Mouse (Mus musculus): ENCODE data around the gene Cd36. TPM values are rescaled to one million over a fixed set of nuclear protein-coding genes. Genes with fewer than 3 reads are reported as not detected.

Cd36 gene
- 0.22 TPM for polyA plus RNA-seq (2017; shearing (Covaris generic))

GRCm38 (mm10) chr5:17888598-17888997, at the start of gene Cd36:
TSS of gene Cd36 (minus strand) at chr5:17888801.

Other genes with a start within 250 kb of the Cd36 start
- gene Gnat3, start 73.7 kb upstream of the Cd36 start, polyA plus RNA-seq (2017; shearing (Covaris generic)), result not detected

Data from effector memory CD4-positive, alpha-beta T cell, adult 7 months (primary cell).